Comparison of ENCODE assay signal across 8 mouse cellular contexts in genomic region chr9:96752603-96753114, GRCm38 (mm10). TPM values are rescaled to one million over a fixed set of nuclear protein-coding genes. Genes with fewer than 3 reads are reported as not detected.
DNase-seq lines count a peak whose midpoint lies in the region; ATAC-seq and TF ChIP-seq lines count a peak whose summit lies in the region.

Gene Zbtb38, minus strand, starts transcription at chr9:96752831.

- peaks cover 25% of the 10 kb centered on the region for H3K36me3 ChIP-seq in heart, embryonic 12.5 days
- H3K36me3 ChIP-seq in kidney, embryonic 15.5 days, result 0 out of 2 replicates have a peak, but pooled peaks cover 4% of the 10 kb centered on the region
- H3K36me3 ChIP-seq in limb, embryonic 14.5 days (ENCODE audit: control insufficient read depth, insufficient read depth, low read length), result no peaks in the 10 kb centered on the region
- H3K36me3 ChIP-seq in midbrain, postnatal 0 days (ENCODE audit: insufficient read depth, low read length), result no peaks in the 10 kb centered on the region

- H3K4me1 ChIP-seq in embryonic fibroblast, embryonic 13.5 days (ENCODE audit: control insufficient read depth, insufficient read depth, low read length), result peaks cover 7% of the 10 kb centered on the region
- H3K4me1 ChIP-seq in heart, embryonic 12.5 days (replicated peaks), result peaks cover 30% of the 10 kb centered on the region
- peaks cover 8% of the 10 kb centered on the region for H3K4me1 ChIP-seq in kidney, embryonic 15.5 days
- H3K4me1 ChIP-seq in limb, embryonic 14.5 days (ENCODE audit: control insufficient read depth, insufficient read depth, low read length), result no peaks in the 10 kb centered on the region
- H3K4me1 ChIP-seq in midbrain, postnatal 0 days (ENCODE audit: insufficient read depth, low read length), result no peaks in the 10 kb centered on the region

- peak; percentile 87 for ATAC-seq in heart, embryonic 12.5 days (ENCODE audit: insufficient number of reproducible peaks, low FRiP score)
- peak; percentile 89 for ATAC-seq in kidney, embryonic 15.5 days (replicated peaks; ENCODE audit: low FRiP score)
- ATAC-seq in limb, embryonic 14.5 days (ENCODE audit: low FRiP score, low read depth), result peak; percentile 83
- peak; percentile 49; the same call in 1 of the 2 replicates for ATAC-seq in midbrain, postnatal 0 days (ENCODE audit: low FRiP score)

- peaks cover 6% of the 10 kb centered on the region; the same call in 1 of the 2 replicates for H3K9me3 ChIP-seq in heart, embryonic 12.5 days (replicated peaks)
- no peaks in the 10 kb centered on the region for H3K9me3 ChIP-seq in kidney, embryonic 15.5 days (replicated peaks)
- H3K9me3 ChIP-seq in limb, embryonic 14.5 days (ENCODE audit: control insufficient read depth, low read length), result no peaks in the 10 kb centered on the region
- H3K9me3 ChIP-seq in midbrain, postnatal 0 days (ENCODE audit: low read length), result no peaks in the 10 kb centered on the region

- H3K9ac ChIP-seq in heart, embryonic 12.5 days, result 0 out of 2 replicates have a peak within 1 kb of the TSS, but pooled peaks have one; percentile 43
- no peak within 1 kb of the TSS for H3K9ac ChIP-seq in kidney, embryonic 15.5 days
- H3K9ac ChIP-seq in limb, embryonic 14.5 days (ENCODE audit: low read depth, low read length, severe bottlenecking), result peak within 1 kb of the TSS; percentile 21; the same call in 1 of the 2 replicates
- H3K9ac ChIP-seq in midbrain, postnatal 0 days (replicated peaks; ENCODE audit: low read length, poor library complexity, severe bottlenecking), result no peak within 1 kb of the TSS

- H3K4me2 ChIP-seq in heart, embryonic 12.5 days, result peak within 1 kb of the TSS; percentile 51
- peak within 1 kb of the TSS; percentile 18; the same call in 1 of the 2 replicates for H3K4me2 ChIP-seq in kidney, embryonic 15.5 days
- H3K4me2 ChIP-seq in limb, embryonic 14.5 days (replicated peaks; ENCODE audit: low read depth, low read length, severe bottlenecking), result no peak within 1 kb of the TSS
- H3K4me2 ChIP-seq in midbrain, postnatal 0 days (ENCODE audit: low read depth, low read length, poor library complexity, severe bottlenecking), result no peak within 1 kb of the TSS

- H3K27ac ChIP-seq in embryonic fibroblast, embryonic 13.5 days (ENCODE audit: insufficient read depth, low read length), result peak within 1 kb of the TSS; percentile 85
- H3K27ac ChIP-seq in heart, embryonic 12.5 days (ENCODE audit: poor library complexity, severe bottlenecking), result peak within 1 kb of the TSS; percentile 86
- 0 out of 2 replicates have a peak within 1 kb of the TSS, but pooled peaks have one; percentile 19 for H3K27ac ChIP-seq in kidney, embryonic 15.5 days
- peak within 1 kb of the TSS; percentile 28; the same call in 1 of the 2 replicates for H3K27ac ChIP-seq in limb, embryonic 14.5 days (replicated peaks; ENCODE audit: low read depth, low read length)
- no peak within 1 kb of the TSS for H3K27ac ChIP-seq in midbrain, postnatal 0 days (ENCODE audit: low read depth, low read length)

- peak; percentile 88 for DNase-seq in A20 (ENCODE audit: low read depth, low spot score)
- DNase-seq in adrenal gland, postnatal 14 days, result peak; percentile 95
- DNase-seq in limb, embryonic 14.5 days (ENCODE audit: low spot score), result peak; percentile 35
- peak; percentile 35 for DNase-seq in midbrain, postnatal 0 days (ENCODE audit: low spot score)
- DNase-seq in testis, postnatal 10 days (ENCODE audit: low spot score), result peak; percentile 81

- no peaks in the 10 kb centered on the region for H3K27me3 ChIP-seq in heart, embryonic 12.5 days (replicated peaks)
- no peaks in the 10 kb centered on the region for H3K27me3 ChIP-seq in kidney, embryonic 15.5 days
- H3K27me3 ChIP-seq in limb, embryonic 14.5 days (ENCODE audit: control insufficient read depth, insufficient read depth, low read length), result no peaks in the 10 kb centered on the region
- H3K27me3 ChIP-seq in midbrain, postnatal 0 days (ENCODE audit: insufficient read depth, low read length), result no peaks in the 10 kb centered on the region

- TF ChIP-seq CTCF in embryonic fibroblast, embryonic 13.5 days (IDR thresholded peaks at IDR 0.05; ENCODE audit: borderline replicate concordance, insufficient read depth, low read length), result no peak
- TF ChIP-seq CTCF in midbrain, postnatal 0 days (IDR thresholded peaks at IDR 0.05), result no peak

- 27% methylated on average over 15 of the region's 15 CpGs for WGBS in heart, embryonic 12.5 days
- 24% methylated on average over 15 of the region's 15 CpGs for WGBS in kidney, embryonic 15.5 days
- WGBS in limb, embryonic 14.5 days, result 52% methylated on average over 15 of the region's 15 CpGs
- WGBS in midbrain, postnatal 0 days, result 52% methylated on average over 15 of the region's 15 CpGs

- peak within 1 kb of the TSS; percentile 2; the same call in 1 of the 2 replicates for H3K4me3 ChIP-seq in embryonic fibroblast, embryonic 13.5 days (ENCODE audit: insufficient read depth, low read length)
- H3K4me3 ChIP-seq in heart, embryonic 12.5 days, result 0 out of 2 replicates have a peak within 1 kb of the TSS, but pooled peaks have one; percentile 6
- H3K4me3 ChIP-seq in kidney, embryonic 15.5 days (replicated peaks), result no peak within 1 kb of the TSS
- no peak within 1 kb of the TSS for H3K4me3 ChIP-seq in limb, embryonic 14.5 days (replicated peaks; ENCODE audit: low read length)
- no peak within 1 kb of the TSS for H3K4me3 ChIP-seq in midbrain, postnatal 0 days (ENCODE audit: low read depth, low read length)

- no peak; the same call in 1 of the 2 replicates for TF ChIP-seq POLR2A in embryonic fibroblast, embryonic 13.5 days (IDR thresholded peaks at IDR 0.05; ENCODE audit: low read depth, low read length)
- no peak for TF ChIP-seq POLR2A in limb, embryonic 14.5 days (IDR thresholded peaks at IDR 0.05; ENCODE audit: borderline replicate concordance, extremely low read depth, insufficient read depth, insufficient read length)

RNA-seq across cellular contexts. Expression of gene Zbtb38, which starts in this region (rescaled TPM):
- total RNA-seq in adrenal gland, postnatal 14 days (2021), result 41.5 and 52.1 TPM in 2 replicates
- polyA plus RNA-seq in embryonic fibroblast, embryonic 13.5 days (2011; ENCODE audit: insufficient read length, low read depth, missing spikeins), result 33.6 and 47.0 TPM in 2 replicates
- 31.3 and 32.1 TPM in 2 replicates for polyA plus RNA-seq in heart, embryonic 12.5 days (2016; fragmentation: Nextera tagmentation; extraction: Ambion mirVana)
- polyA plus RNA-seq in kidney, embryonic 15.5 days (2015; fragmentation: Nextera tagmentation; extraction: Ambion mirVana), result 20.6 TPM in 2 replicates
- polyA plus RNA-seq in limb, embryonic 14.5 days (2012; rRNA removed), result 2.8 and 3.8 TPM in 2 replicates
- 14.9 and 16.8 TPM in 2 replicates for polyA plus RNA-seq in limb, embryonic 14.5 days (2014; fragmentation: Nextera tagmentation; extraction: Ambion mirVana)
- 50.7 and 77.7 TPM in 2 replicates for total RNA-seq in midbrain, postnatal 0 days (2014; rRNA removed)
- 46.2 and 49.9 TPM in 2 replicates for polyA plus RNA-seq in midbrain, postnatal 0 days (2015; fragmentation: Nextera tagmentation; extraction: Ambion mirVana)

Comparison
In these comparisons a context has a peak if more than half of its experiments do, and no peak if none do; other contexts are left out.
1. DNase-seq: peak in every context shown above with its lines; median percentile 95 in adrenal gland, postnatal 14 days; 88 in A20; 81 in testis, postnatal 10 days; 35 in limb, embryonic 14.5 days; 35 in midbrain, postnatal 0 days.
2. H3K4me3 ChIP-seq: peak in embryonic fibroblast, embryonic 13.5 days (single experiment) and heart, embryonic 12.5 days (single experiment); none in kidney, embryonic 15.5 days (single experiment), limb, embryonic 14.5 days (single experiment) and midbrain, postnatal 0 days (single experiment).
3. H3K4me2 ChIP-seq: peak in heart, embryonic 12.5 days (single experiment) and kidney, embryonic 15.5 days (single experiment); none in limb, embryonic 14.5 days (single experiment) and midbrain, postnatal 0 days (single experiment).
4. H3K9ac ChIP-seq: peak in heart, embryonic 12.5 days (single experiment) and limb, embryonic 14.5 days (single experiment); none in kidney, embryonic 15.5 days (single experiment) and midbrain, postnatal 0 days (single experiment).
5. Peak in every context shown above with its lines, with median percentiles within 50 percentile points of each other: ATAC-seq.